Mouse (Mus musculus) CH12.LX (cell line): Measurements from ENCODE around the gene Maats1. TPM values are rescaled to one million over a fixed set of nuclear protein-coding genes. Genes with fewer than 3 reads are reported as not detected.

Experiments
- DNase-seq: peaks from one replicate; pipeline ENCODE4 v3.0.0-alpha.2; 2013; ENCODE audit errors: extremely low read depth
- H3K27ac ChIP-seq: 2 replicates; pipeline ENCODE4 v1.5.1; 2012; ENCODE audit warnings: low read depth, mild to moderate bottlenecking, control low read depth, moderate library complexity; ENCODE audit not compliant: insufficient read depth
- H3K27me3 ChIP-seq: replicated peaks from 2 replicates; pipeline ENCODE3; 2012; ENCODE audit warnings: inconsistent platforms
- H3K36me3 ChIP-seq, 2 experiments: replicated peaks in 1 of 2; 2 replicates each; pipeline versions ENCODE3 to v1.6.1; 2012; ENCODE audit warnings: inconsistent platforms in 1 of 2, low read length in 1 of 2, mild to moderate bottlenecking in 1 of 2, mixed read lengths in 1 of 2, moderate library complexity in 1 of 2; ENCODE audit not compliant: control insufficient read depth in 1 of 2, insufficient read depth in 1 of 2
- H3K4me1 ChIP-seq, 2 experiments: 2 replicates each; pipeline ENCODE4 v1.6.1; 2012; ENCODE audit warnings: inconsistent platforms in 1 of 2, moderate library complexity in 1 of 2; ENCODE audit not compliant: insufficient read depth in 2 of 2, control insufficient read depth in 1 of 2
- H3K4me2 ChIP-seq: 2 replicates; pipeline ENCODE4 v1.6.1; 2012; ENCODE audit warnings: low read depth, mild to moderate bottlenecking, control low read depth; ENCODE audit not compliant: poor library complexity, insufficient read depth, severe bottlenecking
- H3K4me3 ChIP-seq, 3 experiments: fragments of 150-350 bp in 1 of 3; sonication (generic) in 1 of 3; replicated peaks in 1 of 3; 2 replicates each; pipeline versions ENCODE3 to v1.5.1; 2011 to 2012; ENCODE audit warnings: low read depth in 2 of 3, low read length in 2 of 3, mild to moderate bottlenecking in 2 of 3, moderate library complexity in 2 of 3, control low read depth in 1 of 3, improper control_type of control experiment in 1 of 3, inconsistent platforms in 1 of 3, mixed read lengths in 1 of 3; ENCODE audit not compliant: poor library complexity in 1 of 3
- H3K79me2 ChIP-seq: replicated peaks from 2 replicates; pipeline ENCODE4 v1.6.1; 2012; ENCODE audit warnings: mild to moderate bottlenecking, moderate library complexity; ENCODE audit not compliant: control insufficient read depth, poor library complexity, insufficient read depth, severe bottlenecking; ENCODE audit errors: extremely low read depth
- H3K9ac ChIP-seq: 2 replicates; pipeline ENCODE4 v1.6.1; 2012; ENCODE audit warnings: low read depth, mild to moderate bottlenecking, control low read depth, moderate library complexity; ENCODE audit not compliant: insufficient read depth
- H3K9me3 ChIP-seq: replicated peaks from 2 replicates; pipeline ENCODE3; 2012; ENCODE audit warnings: low read length, inconsistent platforms, mixed read lengths
- BHLHE40 ChIP-seq: IDR thresholded peaks from 2 replicates; pipeline ENCODE4 v1.6.1; 2011; ENCODE audit warnings: mild to moderate bottlenecking, low read depth, low read length, improper control_type of control experiment
- CHD1 ChIP-seq: IDR thresholded peaks from 2 replicates; pipeline ENCODE4 v1.6.1; 2012; ENCODE audit warnings: low read depth, low read length, improper control_type of control experiment, inconsistent platforms
- CTCF ChIP-seq, 2 experiments: IDR thresholded peaks in 1 of 2; conservative IDR thresholded peaks in 1 of 2; 2 replicates each; pipeline ENCODE4 v1.5.1; 2011 to 2012; ENCODE audit warnings: low read depth in 2 of 2, low read length in 2 of 2, improper control_type of control experiment in 1 of 2, inconsistent platforms in 1 of 2, mild to moderate bottlenecking in 1 of 2, moderate library complexity in 1 of 2
- E2F4 ChIP-seq: IDR thresholded peaks from 2 replicates; pipeline ENCODE4 v1.6.1; 2011; ENCODE audit warnings: low read depth, low read length, improper control_type of control experiment; ENCODE audit not compliant: insufficient replicate concordance
- EP300 ChIP-seq: IDR thresholded peaks from 2 replicates; pipeline ENCODE4 v1.6.1; 2011; ENCODE audit warnings: low read length, improper control_type of control experiment
- ETS1 ChIP-seq: conservative IDR thresholded peaks from 2 replicates; pipeline ENCODE4 v1.6.1; 2012; ENCODE audit warnings: low read depth, mild to moderate bottlenecking, inconsistent platforms, low read length, improper control_type of control experiment, moderate library complexity
- HCFC1 ChIP-seq: IDR thresholded peaks from 2 replicates; pipeline ENCODE4 v1.6.1; 2012; ENCODE audit warnings: low read depth, mild to moderate bottlenecking, inconsistent platforms, low read length, improper control_type of control experiment
- IRF4 ChIP-seq: IDR thresholded peaks from 2 replicates; pipeline ENCODE4 v1.6.1; 2014; ENCODE audit warnings: low read depth, mild to moderate bottlenecking, inconsistent platforms, low read length, improper control_type of control experiment
- JUND ChIP-seq: conservative IDR thresholded peaks from 2 replicates; pipeline ENCODE4 v1.6.1; 2011; ENCODE audit warnings: low read depth, low read length, improper control_type of control experiment
- MAFK ChIP-seq: IDR thresholded peaks from 2 replicates; pipeline ENCODE4 v1.6.1; 2011; ENCODE audit warnings: low read length, improper control_type of control experiment; ENCODE audit not compliant: insufficient replicate concordance
- MAX ChIP-seq: IDR thresholded peaks from 2 replicates; pipeline ENCODE4 v1.6.1; 2011; ENCODE audit warnings: low read length, improper control_type of control experiment
- NELFE ChIP-seq: IDR thresholded peaks from 2 replicates; pipeline ENCODE4 v1.6.1; 2011; ENCODE audit warnings: low read depth, low read length, improper control_type of control experiment
- TCF12 ChIP-seq: IDR thresholded peaks from 2 replicates; pipeline ENCODE4 v1.6.1; 2014; ENCODE audit warnings: low read depth, mild to moderate bottlenecking, inconsistent platforms, low read length, improper control_type of control experiment
- ZKSCAN1 ChIP-seq: IDR thresholded peaks from 2 replicates; pipeline ENCODE4 v1.6.1; 2012; ENCODE audit warnings: low read depth, inconsistent platforms, low read length, improper control_type of control experiment, borderline replicate concordance
- ZNF384 ChIP-seq: IDR thresholded peaks from 2 replicates; pipeline ENCODE4 v1.6.1; 2012; ENCODE audit warnings: low read depth, low read length, improper control_type of control experiment, inconsistent platforms
- dilution Hi-C: fragments of 300-500 bp; cut with MboI; formaldehyde crosslinking; loops from 2 replicates; pipeline ENCODE4 v1.14.3; 2020; ENCODE audit warnings: low sequenced_read_pairs; ENCODE audit not compliant: extremely low pct_unique_long_range_greater_than_20kb, extremely low pct_ligation_motif_present
- in situ Hi-C: fragments of 300-500 bp; cut with MboI; formaldehyde crosslinking; loops from 3 replicates; pipeline ENCODE4 v1.14.3; 2019; ENCODE audit warnings: low sequenced_read_pairs, low pct_ligation_motif_present, low pct_unique_long_range_greater_than_20kb, mixed read lengths
- polyA plus RNA-seq: library from polyadenylated mRNA; unstranded; fragments of >175 nt; gene quantifications from 2 replicates; pipeline ENCODE4 v1.2.1, GENCODE M21; 2012; ENCODE audit warnings: low read depth; ENCODE audit not compliant: insufficient read length
- total RNA-seq, 2 experiments: library from RNA; depleted of rRNA; stranded (reverse); fragments of 300-350 nt in 1 of 2; fragments of >200 nt in 1 of 2; gene quantifications; 2 replicates each; pipeline ENCODE4 v1.2.3; 2012 to 2014

Gene Maats1
- total and polyA plus RNA-seq, 3 experiments, result 1.9 to 3.9 (median 2.0) TPM

DNA sequence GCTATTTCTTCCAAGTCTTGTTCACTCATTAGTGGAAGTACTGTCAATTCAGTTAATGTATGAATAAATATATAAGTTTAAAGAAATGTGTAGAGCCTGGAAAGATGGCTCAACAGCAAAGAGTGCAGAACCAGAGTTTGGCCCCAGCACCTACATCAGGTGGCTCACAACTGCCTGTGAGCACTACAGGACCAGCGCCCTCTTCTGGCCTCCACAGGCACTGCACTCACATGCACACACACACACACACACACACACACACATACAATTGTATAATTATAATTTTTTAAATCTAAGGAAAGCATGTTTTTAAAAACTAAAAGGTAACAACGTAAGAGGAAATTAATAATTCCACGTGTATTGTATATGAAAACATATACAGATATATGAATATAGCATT, 12.6 kb downstream of the Maats1 start:
- Histone ChIP-seq H3K4me3 (no peak overlapping the region), H3K9me3 (no peaks in the 10 kb centered on the region), H3K79me2 (no peaks in the 10 kb centered on the region), H3K27ac (no peak overlapping the region), H3K4me1 (peaks cover 14 to 24% of the 10 kb centered on the region in 2 experiments), H3K9ac (no peak overlapping the region), H3K36me3 (no peaks in the 10 kb centered on the region), H3K4me2 (no peak overlapping the region), H3K27me3 (no peaks in the 10 kb centered on the region)
- TF ChIP-seq HCFC1, result no peak
- peak in 1 of 2 experiments; percentile 24; a peak in 1 of 4 replicates for TF ChIP-seq CTCF (conservative IDR thresholded peaks at IDR 0.05 in 1 of 2, IDR thresholded peaks at IDR 0.05 in 1 of 2; ENCODE audit: low read depth in 2 of 2, low read length in 2 of 2)
- no peak for TF ChIP-seq ZKSCAN1
- TF ChIP-seq CHD1, result no peak
- no peak for TF ChIP-seq MAFK
- TF ChIP-seq ETS1, result no peak
- no peak for TF ChIP-seq E2F4
- in situ Hi-C loops, result loop anchor here (25.0 kb wide), 2 partner anchors 383 to 708 kb away; partner anchors contain the start of gene Arhgap31
- dilution Hi-C loops, result no loop called here
- no peak for DNase-seq

DNA sequence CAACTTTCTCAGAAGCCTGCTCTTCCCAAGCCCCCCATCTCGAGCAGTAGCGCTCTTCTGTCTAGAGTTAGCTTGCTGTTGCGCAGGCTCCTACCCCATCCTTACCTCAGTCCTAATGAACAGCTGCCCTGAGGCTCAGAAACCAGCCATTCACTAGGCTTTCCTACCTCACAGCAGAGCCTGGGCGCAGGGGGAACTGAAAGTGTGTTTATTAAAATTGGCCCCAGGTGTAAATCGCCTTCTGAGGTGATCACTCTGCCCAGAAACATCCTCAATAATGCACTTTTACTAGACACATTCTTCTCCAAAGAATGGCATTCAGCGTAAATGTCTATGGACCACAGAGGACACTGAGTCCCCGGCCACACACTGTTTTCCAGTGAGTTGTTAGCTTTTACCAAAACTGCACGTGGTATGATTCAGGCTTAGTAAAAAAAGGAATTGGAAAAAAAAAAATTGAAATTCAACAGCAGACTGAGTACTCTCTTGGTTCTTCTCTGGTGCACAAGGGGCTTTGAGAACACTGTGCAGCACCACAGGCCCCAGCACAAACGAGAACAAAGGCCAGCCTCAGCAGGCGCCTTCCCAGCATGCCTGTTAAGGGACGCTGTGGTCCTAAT, 15.1 kb downstream of the Maats1 start:
- H3K27me3 ChIP-seq, result no peaks in the 10 kb centered on the region
- H3K9me3 ChIP-seq, result no peaks in the 10 kb centered on the region
- H3K4me1 ChIP-seq, result peaks cover 14 to 24% of the 10 kb centered on the region in 2 experiments
- H3K9ac ChIP-seq, result no peak overlapping the region
- H3K27ac ChIP-seq, result no peak overlapping the region
- no peaks in the 10 kb centered on the region for H3K79me2 ChIP-seq
- H3K4me3 ChIP-seq, result no peak overlapping the region
- no peaks in the 10 kb centered on the region for H3K36me3 ChIP-seq
- H3K4me2 ChIP-seq, result peak overlapping the region; percentile 24
- dilution Hi-C loops, result no loop called here
- TF ChIP-seq NELFE, result no peak
- no peak for TF ChIP-seq E2F4
- TF ChIP-seq TCF12, result peak; percentile 63; the same call in 1 of the 2 replicates
- TF ChIP-seq EP300, result peak; percentile 84
- no peak for TF ChIP-seq JUND
- peak; percentile 83 for TF ChIP-seq ZNF384
- TF ChIP-seq BHLHE40, result peak; percentile 65
- 0 out of 2 replicates have a peak, but pooled peaks have one; percentile 19 for TF ChIP-seq ETS1
- TF ChIP-seq IRF4, result peak; percentile 93
- peak; percentile 15; the same call in 1 of the 2 replicates for TF ChIP-seq MAX
- peak; percentile 72 for DNase-seq
- in situ Hi-C loops, result loop anchor here (25.0 kb wide), 2 partner anchors 385 to 710 kb away; partner anchors contain the start of gene Arhgap31
